Mouse (Mus musculus) cerebellum, adult 2 months (tissue): ENCODE measurements at regions not wholly inside any gene's neighbourhood (a gene's known extent, or its start where the extent isn't known, plus 50 kb on each side); places are given as distances from the start of the nearest gene placed in this dataset.

Source experiments
- DNase-seq, 2 experiments: peaks; one replicate each; pipeline ENCODE4 v3.0.0; 2021
- H3K27ac ChIP-seq: fragments of 200-500 bp; 2 replicates; pipeline ENCODE4 v1.5.1; 2012; ENCODE audit warnings: low read length, control low read depth, inconsistent platforms; ENCODE audit not compliant: insufficient read depth
- H3K27me3 ChIP-seq: fragments of 200-500 bp; 2 replicates; pipeline ENCODE4 v1.6.1; 2012; ENCODE audit warnings: inconsistent platforms, mild to moderate bottlenecking, low read length, moderate library complexity; ENCODE audit not compliant: control insufficient read depth, insufficient read depth
- H3K4me1 ChIP-seq: fragments of 200-500 bp; 2 replicates; pipeline ENCODE4 v1.6.1; 2011; ENCODE audit warnings: low read length; ENCODE audit not compliant: control insufficient read depth, insufficient read depth
- H3K4me3 ChIP-seq: fragments of 200-500 bp; replicated peaks from 2 replicates; pipeline ENCODE3; 2011; ENCODE audit warnings: mild to moderate bottlenecking, low read depth, low read length, control low read depth; ENCODE audit not compliant: insufficient read depth
- CTCF ChIP-seq: fragments of 200-500 bp; IDR thresholded peaks from 2 replicates; pipeline ENCODE4 v1.5.1; 2011; ENCODE audit warnings: low read depth, mild to moderate bottlenecking, control low read depth, low read length, moderate library complexity, borderline replicate concordance; ENCODE audit not compliant: insufficient read depth
- POLR2A ChIP-seq: fragments of 200-500 bp; IDR thresholded peaks from 2 replicates; pipeline ENCODE4 v1.6.1; 2011; ENCODE audit warnings: low read length, control low read depth, borderline replicate concordance; ENCODE audit not compliant: insufficient read depth
- WGBS: fragments of 180-500 bp; shearing (Covaris S2); methylation state at CpG from one replicate; pipeline ENCODE4 v1.1.7; 2018; 5-methylcytosine and 5-hydroxymethylcytosine counted together

DNA sequence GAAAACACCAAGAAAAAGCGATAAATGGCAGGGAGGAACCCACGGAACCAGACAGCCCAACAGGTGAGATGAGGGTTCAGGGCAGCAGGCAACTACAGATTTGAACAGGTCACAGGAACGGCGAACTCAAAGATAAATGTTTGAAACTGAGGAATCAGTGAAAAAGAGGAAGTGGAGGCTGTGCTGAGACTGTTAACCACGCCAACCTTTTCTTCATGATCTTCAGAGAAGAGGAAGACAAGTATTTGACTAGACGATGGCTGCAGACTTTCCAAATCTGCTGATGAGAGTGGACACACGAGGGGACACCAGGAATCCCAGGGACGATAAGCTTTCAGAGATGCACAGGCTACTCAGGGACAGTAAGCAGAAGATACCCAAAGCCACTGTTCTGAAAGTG is 740.1 kb upstream of the Car8 start:
- Histone ChIP-seq H3K27ac (no peak overlapping the region), H3K4me1 (no peaks in the 10 kb centered on the region), H3K27me3 (no peaks in the 10 kb centered on the region), H3K4me3 (no peak overlapping the region)
- no peak for TF ChIP-seq CTCF
- TF ChIP-seq POLR2A, result no peak
- 91% methylated on average over 8 of the region's 8 CpGs for WGBS
- no peak for DNase-seq

DNA sequence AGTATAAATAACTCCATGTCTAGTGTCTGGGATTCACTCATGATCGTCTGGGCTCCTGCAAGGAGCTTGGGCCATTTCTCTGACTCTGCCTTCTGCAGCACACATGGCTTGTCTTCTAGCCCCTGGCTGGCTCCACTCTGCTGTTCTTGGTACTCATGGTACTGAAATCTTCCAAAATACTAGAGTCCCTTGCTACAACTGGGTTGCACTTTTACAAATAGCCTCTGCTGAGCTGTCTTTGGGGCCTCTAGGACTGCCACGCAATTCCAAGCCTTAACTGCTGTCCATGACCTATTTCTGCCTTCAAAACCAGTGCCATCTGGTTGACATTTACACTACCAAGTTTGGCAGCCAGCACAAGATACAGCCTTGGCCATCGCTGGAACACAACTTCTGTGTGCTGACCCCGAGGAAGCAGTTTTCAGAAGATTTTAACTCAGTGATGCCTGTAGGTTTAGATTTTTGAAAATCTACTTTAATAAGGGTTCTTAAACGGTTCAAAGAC is 731.2 kb upstream of the Car8 start:
- WGBS, result 34% methylated on average over 5 of the region's 5 CpGs
- no peak overlapping the region for H3K27ac ChIP-seq
- H3K4me1 ChIP-seq, result 0 out of 2 replicates have a peak, but pooled peaks cover 2% of the 10 kb centered on the region
- no peak for TF ChIP-seq CTCF
- TF ChIP-seq POLR2A, result no peak
- peak in 1 of 2 experiments; percentile 56 for DNase-seq
- H3K27me3 ChIP-seq, result no peaks in the 10 kb centered on the region
- H3K4me3 ChIP-seq, result no peak overlapping the region

DNA sequence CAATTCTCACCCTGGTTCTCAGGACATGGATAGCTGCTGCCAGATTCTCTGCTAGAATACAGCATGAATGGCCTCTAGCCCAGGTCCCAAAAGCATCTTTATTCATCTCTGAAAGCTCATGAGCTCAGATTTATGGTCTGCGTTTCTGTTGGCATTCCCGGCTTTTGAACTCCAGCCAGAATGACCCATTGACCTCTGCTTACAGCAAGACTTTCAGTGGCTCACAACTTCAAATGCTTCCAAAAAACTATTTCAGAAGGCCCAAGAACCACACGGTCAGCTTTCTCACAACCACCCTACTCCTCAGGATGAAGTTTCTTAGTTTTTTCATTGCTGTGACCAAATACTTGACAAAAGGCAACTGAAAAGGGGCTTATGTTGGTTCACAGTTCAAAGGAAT is 729.9 kb upstream of the Car8 start:
- 0 out of 2 replicates have a peak, but pooled peaks cover 2% of the 10 kb centered on the region for H3K4me1 ChIP-seq
- no peak for TF ChIP-seq CTCF
- no peaks in the 10 kb centered on the region for H3K27me3 ChIP-seq
- no peak overlapping the region for H3K27ac ChIP-seq
- no peak overlapping the region for H3K4me3 ChIP-seq
- 72% methylated on average over 3 of the region's 3 CpGs for WGBS
- no peak for DNase-seq

DNA sequence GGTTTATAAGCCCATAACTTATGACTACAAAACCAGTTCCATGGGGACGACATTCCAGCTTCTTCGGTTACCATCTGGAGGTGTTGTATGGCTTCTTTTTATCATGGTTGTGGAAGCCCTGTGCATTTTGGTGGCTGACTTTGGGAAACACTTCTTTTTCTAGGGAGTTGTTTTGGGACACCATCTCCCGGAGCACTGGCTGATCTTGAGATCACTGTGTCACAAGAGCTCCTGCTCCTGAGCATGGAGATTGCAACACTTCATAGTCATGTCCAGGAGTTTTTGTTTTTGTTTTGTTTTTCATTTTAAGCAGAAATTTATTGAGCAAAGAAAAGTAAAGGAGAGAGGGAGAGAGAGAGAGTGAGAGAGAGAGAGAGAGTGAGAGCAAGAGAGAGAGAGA is 729.1 kb upstream of the Car8 start:
- Histone ChIP-seq H3K27me3 (no peaks in the 10 kb centered on the region), H3K27ac (no peak overlapping the region), H3K4me1 (0 out of 2 replicates have a peak, but pooled peaks cover 2% of the 10 kb centered on the region), H3K4me3 (no peak overlapping the region)
- 96% methylated on average over 3 of the region's 3 CpGs for WGBS
- TF ChIP-seq CTCF (no peak), POLR2A (no peak)
- no peak for DNase-seq

DNA sequence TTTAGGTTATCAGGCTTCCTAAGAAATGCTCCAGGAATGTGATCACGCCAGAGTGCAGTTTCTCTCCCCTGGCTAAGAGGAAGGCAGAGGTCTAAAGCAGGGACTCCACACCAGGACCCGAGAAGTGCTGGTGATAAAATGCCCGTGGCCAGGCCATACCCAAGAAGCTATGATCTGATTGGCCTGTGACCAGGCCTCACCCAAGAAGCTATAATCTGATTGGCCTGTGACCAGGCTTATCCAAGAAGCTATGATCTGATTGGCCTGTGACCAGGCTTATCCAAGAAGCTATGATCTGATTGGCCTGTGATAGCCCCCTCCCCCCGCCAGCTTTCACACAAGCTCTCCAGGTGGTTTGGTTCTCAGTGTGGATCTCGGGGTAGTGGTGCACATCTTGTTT is 726.7 kb upstream of the Car8 start:
- DNase-seq, result no peak

DNA sequence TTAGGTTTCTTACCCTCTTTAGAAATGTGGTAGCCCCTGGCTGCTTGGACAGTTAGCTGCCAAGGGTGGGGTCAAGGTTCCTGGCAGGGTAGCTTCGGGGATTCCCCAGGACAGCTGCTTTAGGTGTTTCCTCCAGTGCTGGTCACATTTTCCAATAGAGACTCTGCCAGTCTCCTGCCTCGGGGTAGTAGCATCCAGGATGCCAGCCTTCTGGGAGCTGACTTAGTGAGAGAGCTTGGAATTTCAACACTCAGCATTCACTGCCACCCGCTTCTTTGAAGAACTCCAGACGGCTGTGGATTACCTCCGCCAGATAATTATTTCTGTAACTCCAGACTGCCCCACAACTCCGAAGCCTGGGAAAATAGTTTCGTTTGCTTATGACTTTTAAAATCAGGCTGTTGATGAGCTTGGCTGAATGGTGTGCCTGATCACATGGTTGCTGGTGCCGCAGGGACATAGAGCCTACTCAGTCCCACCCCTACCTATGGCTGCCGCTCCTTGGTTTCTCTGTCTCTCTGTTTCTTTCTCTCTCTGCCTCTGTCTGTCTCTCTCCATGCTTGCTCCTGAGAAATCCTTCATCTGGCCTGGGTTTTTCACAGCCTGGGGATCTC is 724.2 kb upstream of the Car8 start:
- no peaks in the 10 kb centered on the region for H3K27me3 ChIP-seq
- H3K27ac ChIP-seq, result no peak overlapping the region
- no peak overlapping the region for H3K4me3 ChIP-seq
- TF ChIP-seq POLR2A, result no peak
- TF ChIP-seq CTCF, result no peak
- no peak for DNase-seq
- no peaks in the 10 kb centered on the region for H3K4me1 ChIP-seq
- WGBS, result 65% methylated on average over 9 of the region's 9 CpGs

More for the DNA sequence above, 726.7 kb upstream of the Car8 start:
- TF ChIP-seq CTCF, result no peak
- no peak for TF ChIP-seq POLR2A
- H3K27me3 ChIP-seq, result no peaks in the 10 kb centered on the region
- 93% methylated on average over 5 of the region's 5 CpGs for WGBS
- H3K4me1 ChIP-seq, result 0 out of 2 replicates have a peak, but pooled peaks cover 2% of the 10 kb centered on the region
- no peak overlapping the region for H3K4me3 ChIP-seq
- no peak overlapping the region for H3K27ac ChIP-seq

DNA sequence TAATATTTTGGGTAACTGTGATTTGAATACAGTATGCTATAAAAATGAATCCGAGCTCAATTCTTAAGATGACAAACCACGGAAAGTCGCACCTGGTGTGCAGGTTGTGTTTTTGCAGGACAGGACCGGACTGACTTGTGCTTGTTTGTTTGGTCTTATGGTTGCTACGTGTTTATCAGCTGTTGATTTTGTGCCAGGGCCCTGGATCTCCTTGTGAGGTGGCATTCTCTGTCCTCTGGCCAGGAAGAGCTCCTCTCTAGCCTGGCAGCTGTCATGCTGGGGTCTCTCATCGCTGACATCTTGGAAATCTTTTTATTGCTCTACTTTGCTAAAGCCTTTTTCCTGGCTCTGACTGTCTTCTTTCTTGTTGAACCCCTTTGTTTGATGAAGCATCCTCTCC is 723.0 kb upstream of the Car8 start:
- TF ChIP-seq POLR2A (no peak), CTCF (no peak)
- 71% methylated on average over 6 of the region's 6 CpGs for WGBS
- no peak overlapping the region for H3K27ac ChIP-seq
- peaks cover 2% of the 10 kb centered on the region; the same call in 1 of the 2 replicates for H3K4me1 ChIP-seq
- H3K27me3 ChIP-seq, result no peaks in the 10 kb centered on the region
- DNase-seq, result no peak
- H3K4me3 ChIP-seq, result no peak overlapping the region

DNA sequence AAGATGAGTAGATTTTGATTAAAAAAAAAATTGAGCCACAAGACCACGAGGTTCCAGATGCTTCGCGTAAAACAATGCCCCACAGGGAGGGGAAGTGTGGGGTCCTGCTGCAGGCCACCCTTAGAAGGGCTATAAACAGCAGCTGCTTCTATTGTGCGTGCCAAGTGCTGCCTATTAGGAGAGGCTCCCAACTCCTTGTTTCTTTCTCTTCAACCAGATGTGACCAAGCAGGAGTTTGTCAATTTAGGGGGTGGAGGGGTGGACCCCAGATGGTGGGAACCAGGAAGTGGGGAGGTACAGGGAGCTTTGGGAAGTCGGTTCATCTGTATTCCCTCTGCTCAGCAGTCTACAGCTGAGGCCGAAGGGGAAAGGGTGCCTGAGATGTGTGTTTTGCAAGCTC is 718.9 kb upstream of the Car8 start:
- peaks cover 21% of the 10 kb centered on the region for H3K4me1 ChIP-seq
- WGBS, result 57% methylated on average over 6 of the region's 6 CpGs
- TF ChIP-seq POLR2A (no peak), CTCF (no peak)
- no peak overlapping the region for H3K27ac ChIP-seq
- DNase-seq, result no peak
- H3K4me3 ChIP-seq, result no peak overlapping the region
- H3K27me3 ChIP-seq, result no peaks in the 10 kb centered on the region

DNA sequence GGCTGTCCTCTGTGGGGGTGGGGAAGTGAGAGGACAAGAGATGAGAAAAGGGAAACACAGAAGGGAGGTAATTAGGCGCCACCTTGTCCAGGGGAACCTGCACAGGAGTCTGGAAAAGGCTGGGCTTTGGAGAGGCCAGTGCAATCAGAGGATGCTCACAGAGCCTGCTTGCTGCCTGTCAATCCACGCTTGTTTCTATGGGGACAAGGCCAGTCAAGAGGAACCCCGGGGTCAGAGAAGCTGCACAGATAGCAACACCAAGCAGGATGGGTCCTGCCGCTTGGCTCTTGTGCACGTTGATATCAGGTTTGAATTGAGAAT is 718.1 kb upstream of the Car8 start:
- Histone ChIP-seq H3K27ac (no peak overlapping the region), H3K27me3 (no peaks in the 10 kb centered on the region), H3K4me1 (peaks cover 21% of the 10 kb centered on the region), H3K4me3 (no peak overlapping the region)
- TF ChIP-seq CTCF (no peak), POLR2A (no peak)
- WGBS, result 67% methylated on average over 5 of the region's 5 CpGs
- DNase-seq, result no peak
